Mouse (Mus musculus): ENCODE results near the gene Ccdc185.
A peak's percentile ranks its signal among the peaks of the same experiment; 100 is the strongest.

Gene Ccdc185

GRCm38 (mm10) chr1:182749080-182749479 is at the start of gene Ccdc185:
Gene Ccdc185 (minus strand): TSS chr1:182749180.
- no peak for DNase-seq

GRCm38 (mm10) chr1:182797048-182797447 is 48.1 kb upstream of the Ccdc185 start:
- DNase-seq: no peak

- no peak for DNase-seq
Measured at GRCm38 (mm10) chr1:182794628-182795027, 45.6 kb upstream of the Ccdc185 start.

GRCm38 (mm10) chr1:182794221-182794620 is 45.2 kb upstream of the Ccdc185 start:
- no peak for DNase-seq

- peak; percentile 84 for DNase-seq
Measured at GRCm38 (mm10) chr1:182792521-182793071, 43.6 kb upstream of the Ccdc185 start.

GRCm38 (mm10) chr1:182788896-182789295 is 39.9 kb upstream of the Ccdc185 start:
- no peak for DNase-seq

- no peak for DNase-seq
Measured at GRCm38 (mm10) chr1:182787030-182787429, 38.0 kb upstream of the Ccdc185 start.

GRCm38 (mm10) chr1:182785504-182785903 is 36.5 kb upstream of the Ccdc185 start:
- no peak for DNase-seq

GRCm38 (mm10) chr1:182784784-182785183 is 35.8 kb upstream of the Ccdc185 start:
- DNase-seq: no peak

GRCm38 (mm10) chr1:182783774-182784173 is 34.8 kb upstream of the Ccdc185 start:
- DNase-seq: no peak

GRCm38 (mm10) chr1:182779024-182779520 is 30.1 kb upstream of the Ccdc185 start:
- DNase-seq: no peak

GRCm38 (mm10) chr1:182778225-182778624 is 29.2 kb upstream of the Ccdc185 start:
- DNase-seq: no peak

- no peak for DNase-seq
Measured at GRCm38 (mm10) chr1:182776749-182777410, 27.9 kb upstream of the Ccdc185 start.

GRCm38 (mm10) chr1:182775576-182775975 is 26.6 kb upstream of the Ccdc185 start:
- DNase-seq: no peak

- DNase-seq: peak; percentile 40
Measured at GRCm38 (mm10) chr1:182764541-182765281, 15.7 kb upstream of the Ccdc185 start.

GRCm38 (mm10) chr1:182763716-182764461 is 14.9 kb upstream of the Ccdc185 start, which contains the start of gene Susd4:
Gene Susd4 (plus strand): TSS chr1:182763860.
- peak; percentile 94 for DNase-seq

GRCm38 (mm10) chr1:182763191-182763715 is 14.3 kb upstream of the Ccdc185 start:
- DNase-seq: no peak

- DNase-seq: no peak
Measured at GRCm38 (mm10) chr1:182758783-182759182, 9.8 kb upstream of the Ccdc185 start.

GRCm38 (mm10) chr1:182754865-182755264 is 5.9 kb upstream of the Ccdc185 start:
- no peak for DNase-seq

- DNase-seq: no peak
Measured at GRCm38 (mm10) chr1:182753694-182754093, 4.7 kb upstream of the Ccdc185 start.

GRCm38 (mm10) chr1:182751301-182751700 is 2.3 kb upstream of the Ccdc185 start:
- no peak for DNase-seq

GRCm38 (mm10) chr1:182747834-182748233 is 1.1 kb downstream of the Ccdc185 start:
- DNase-seq: no peak

- DNase-seq: no peak
Measured at GRCm38 (mm10) chr1:182747081-182747480, 1.9 kb downstream of the Ccdc185 start.

All from thymus, postnatal 14 days (tissue).